Mouse (Mus musculus) frontal cortex, postnatal 25 days (tissue): ENCODE results near the gene Six2.
"Not testable (repeated sequence)": the region's sequence is repeated elsewhere in the genome, so short reads cannot be mapped to it uniquely, and the experiment has no call there.

Experiments used
- DNase-seq, 2 experiments: peaks; one replicate each; pipeline ENCODE4 v3.0.0; 2022; ENCODE audit warnings: low spot score in 2 of 2

The Six2 gene

DNA sequence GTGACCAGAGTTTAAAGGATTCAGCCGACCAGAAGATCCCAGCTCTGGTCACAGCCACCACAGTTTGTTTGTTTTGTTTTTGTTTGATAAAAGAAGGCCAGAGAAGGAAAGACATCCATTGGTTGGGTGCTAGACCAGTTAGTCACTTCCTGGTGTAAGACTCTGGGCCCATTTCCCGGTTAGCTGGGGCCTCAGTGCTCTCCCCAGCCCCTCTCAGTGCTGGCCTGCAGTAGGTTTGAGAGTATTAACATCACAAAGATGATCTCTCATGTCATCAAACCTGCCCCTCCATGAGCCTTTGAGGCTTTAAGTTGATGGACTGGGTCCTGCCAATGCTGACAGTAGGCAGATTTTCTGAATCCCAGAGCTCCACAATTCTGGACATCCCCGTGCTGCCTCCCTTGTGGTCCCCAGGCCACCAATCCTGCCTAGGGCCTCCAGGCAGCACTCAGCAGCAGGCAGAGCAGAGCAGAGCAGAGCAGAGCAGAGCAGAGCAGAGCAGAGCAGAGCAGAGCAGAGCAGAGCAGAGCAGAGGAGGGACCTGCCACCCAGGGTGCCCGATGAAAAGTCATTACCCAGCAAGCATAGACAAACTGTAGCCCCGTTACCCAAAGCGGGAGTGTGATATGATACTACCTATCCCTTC lies 2.4 kb upstream of the Six2 start:
- DNase-seq, result no peak

DNA sequence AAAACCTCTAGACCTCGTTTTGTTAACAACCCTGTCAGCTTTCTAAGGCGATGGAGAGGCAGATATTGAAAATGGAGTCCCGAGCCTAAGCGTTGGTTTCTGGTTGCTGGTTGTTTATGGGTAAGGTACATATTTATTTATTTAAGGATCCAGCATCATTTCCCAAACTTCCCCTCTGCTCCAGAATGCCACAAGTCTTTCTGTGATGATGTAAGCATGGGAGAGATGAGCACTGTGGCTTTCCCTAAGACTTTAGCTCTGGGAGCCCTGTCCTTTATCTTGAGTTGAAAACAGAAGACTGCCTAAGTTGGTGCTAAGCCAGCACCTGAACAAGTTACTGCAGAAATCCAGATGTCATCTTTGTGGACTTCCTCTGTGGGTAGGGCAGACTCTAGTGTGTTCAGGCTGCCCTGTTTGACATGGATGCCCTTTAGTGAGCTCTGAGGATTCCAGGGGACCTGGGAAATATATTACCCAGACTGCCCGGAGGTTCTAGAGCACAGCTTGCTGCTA lies 1.8 kb upstream of the Six2 start:
- no peak for DNase-seq

GRCm38 (mm10) chr17:85688911-85689806 lies 1.1 kb upstream of the Six2 start:
- no peak for DNase-seq

- DNase-seq, result no peak
Observed at GRCm38 (mm10) chr17:85687421-85688235, 446 bp downstream of the Six2 start.

GRCm38 (mm10) chr17:85686476-85687420 lies 1.3 kb downstream of the Six2 start:
- DNase-seq, result no peak

DNA sequence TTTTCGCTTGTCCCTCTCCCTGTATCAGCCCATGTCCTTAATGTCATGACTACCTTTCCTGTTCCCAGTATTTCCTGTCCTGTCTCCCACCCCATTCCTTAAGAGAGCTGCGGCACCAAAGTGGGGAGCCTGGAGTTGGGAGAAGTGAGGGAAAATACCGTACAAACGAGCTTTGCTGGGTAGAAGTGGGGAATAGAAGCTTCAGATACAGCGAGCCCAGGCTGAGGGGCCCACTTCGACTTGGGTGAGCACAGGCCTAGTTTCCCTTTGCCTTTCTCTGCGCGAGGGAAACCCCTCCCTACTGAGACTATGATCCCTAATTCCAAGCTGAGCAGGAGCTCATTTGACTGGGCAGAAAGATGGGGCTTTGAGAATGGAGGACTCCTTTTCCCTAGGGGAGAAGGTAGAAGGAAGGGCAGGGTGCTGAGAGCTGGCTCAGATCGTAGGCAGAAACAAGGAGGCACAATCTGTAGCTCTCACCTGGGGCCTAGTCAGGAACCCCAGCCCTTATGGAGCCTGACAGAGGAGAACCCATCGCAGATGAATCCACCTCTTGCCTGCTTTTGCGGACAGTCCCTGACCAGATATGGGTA lies 2.3 kb downstream of the Six2 start:
- DNase-seq, result no peak

- DNase-seq, result no peak
Observed at GRCm38 (mm10) chr17:85684841-85685688, 3.0 kb downstream of the Six2 start.

DNA sequence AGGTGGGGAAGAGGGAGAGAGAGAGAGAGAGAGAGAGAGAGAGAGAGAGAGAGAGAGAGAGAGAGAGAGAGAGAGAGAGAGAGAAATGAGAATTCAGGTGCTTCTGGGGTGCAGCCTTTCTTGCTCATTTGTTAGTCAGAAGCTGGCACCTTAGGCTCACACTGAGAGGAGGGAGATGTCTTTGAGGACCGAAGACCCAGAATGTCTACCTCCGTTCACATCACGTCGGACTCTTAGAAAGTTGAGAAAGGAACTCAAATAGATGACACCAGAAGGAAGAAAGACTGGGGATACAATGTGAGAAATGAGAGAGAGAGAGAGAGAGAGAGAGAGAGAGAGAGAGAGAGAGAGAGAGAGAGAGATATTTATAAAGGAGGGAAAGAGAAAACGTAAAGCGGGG lies 3.6 kb downstream of the Six2 start:
- DNase-seq, result not testable (repeated sequence)

GRCm38 (mm10) chr17:85683984-85684307 lies 4.1 kb downstream of the Six2 start:
- no peak for DNase-seq

GRCm38 (mm10) chr17:85683111-85683983 lies 4.7 kb downstream of the Six2 start:
- no peak for DNase-seq

DNA sequence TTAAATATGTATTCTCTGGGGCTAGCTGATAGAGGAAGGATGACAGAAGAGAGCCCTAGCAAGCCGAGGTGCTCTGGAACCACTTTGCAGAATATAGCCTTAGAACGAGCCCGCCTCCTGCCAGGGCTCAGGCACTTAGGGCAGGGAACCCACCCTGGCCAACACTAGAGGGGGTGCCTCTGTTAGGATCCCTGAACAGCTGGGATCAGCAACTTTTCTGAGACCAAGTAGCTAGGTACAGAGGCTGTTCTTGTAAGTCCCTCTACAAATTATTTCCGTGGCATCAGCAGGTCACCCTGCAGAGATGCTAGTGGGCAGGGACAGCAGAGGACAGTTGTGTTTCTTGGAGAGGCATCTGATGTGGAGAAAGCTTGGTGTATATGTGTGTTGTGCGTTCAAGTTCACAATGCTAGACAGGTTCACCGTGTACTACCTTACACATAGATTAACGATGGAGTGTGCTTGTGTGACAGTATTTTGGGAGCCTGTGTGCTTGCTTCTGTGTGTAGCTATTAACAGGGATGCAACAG lies 5.8 kb downstream of the Six2 start:
- DNase-seq, result no peak

GRCm38 (mm10) chr17:85681741-85682140 lies 6.3 kb downstream of the Six2 start:
- DNase-seq, result no peak

DNA sequence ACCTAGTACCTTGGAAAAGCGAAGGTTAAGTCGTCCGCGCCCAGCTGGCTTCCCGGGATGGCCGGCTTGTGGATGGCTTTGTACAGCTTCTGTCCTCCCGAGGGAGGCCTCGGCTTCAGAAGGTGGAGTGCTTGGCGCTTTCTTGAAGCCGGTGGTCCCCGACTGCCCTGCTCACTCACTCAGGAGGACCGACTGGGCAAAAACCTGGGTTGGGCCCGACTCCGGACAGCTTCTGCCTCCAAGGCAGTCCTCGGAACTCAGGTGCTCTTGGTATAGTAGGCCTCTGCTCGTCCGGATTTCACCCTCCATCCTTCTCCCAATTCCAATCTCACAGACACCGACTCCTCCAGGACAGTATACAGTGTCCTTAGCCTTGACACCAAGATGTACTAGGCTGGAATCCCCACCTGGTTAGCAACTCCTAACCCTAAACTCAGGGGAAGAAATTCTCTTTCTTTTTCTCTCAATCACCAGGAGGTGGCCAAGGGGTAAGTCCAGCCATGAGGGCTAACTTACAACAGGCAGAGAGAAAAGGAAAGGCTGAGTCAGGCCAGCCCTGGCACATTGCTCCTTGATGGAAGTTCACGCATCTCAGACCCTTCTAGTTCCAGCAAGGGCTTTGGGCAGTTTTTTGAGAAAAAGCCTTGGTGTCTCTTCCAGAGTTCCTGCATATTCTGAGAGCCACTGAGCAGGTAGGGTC lies 7.1 kb downstream of the Six2 start:
- DNase-seq, result no peak

DNA sequence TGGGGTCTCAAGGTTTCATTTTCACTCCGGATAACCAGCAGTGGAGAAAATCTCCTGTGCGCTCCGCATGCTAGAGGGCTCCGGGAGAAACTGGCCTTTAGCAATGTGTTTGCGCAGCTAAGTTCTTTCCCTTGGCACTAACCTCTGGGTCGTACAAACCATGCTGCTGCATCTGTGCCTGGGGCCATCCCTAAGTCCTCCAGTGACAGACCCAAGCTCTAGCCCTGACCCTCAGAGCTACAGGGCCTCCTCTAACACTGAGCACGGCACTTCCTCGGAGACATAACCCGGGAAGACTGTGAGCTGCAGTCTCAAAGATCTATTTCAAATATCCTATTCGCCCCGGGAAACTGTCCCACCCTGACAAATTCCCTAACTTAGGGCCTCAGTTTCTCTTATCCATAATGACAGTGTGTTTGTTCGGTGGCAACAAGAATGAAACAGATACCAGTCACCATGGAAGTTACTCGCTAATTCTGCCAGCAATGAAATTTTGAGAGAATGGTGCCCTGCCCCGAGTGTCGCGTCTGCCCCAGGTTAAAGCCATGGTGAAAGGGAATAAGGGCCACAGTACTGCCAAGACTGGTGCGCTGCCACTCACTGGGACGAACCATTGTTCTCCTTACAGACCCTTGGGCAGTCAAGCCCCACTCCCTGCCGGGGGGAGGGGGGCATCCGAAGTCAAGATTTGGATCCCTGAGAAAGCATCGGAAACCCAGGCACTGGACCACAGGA lies 7.8 kb downstream of the Six2 start:
- DNase-seq, result no peak

DNA sequence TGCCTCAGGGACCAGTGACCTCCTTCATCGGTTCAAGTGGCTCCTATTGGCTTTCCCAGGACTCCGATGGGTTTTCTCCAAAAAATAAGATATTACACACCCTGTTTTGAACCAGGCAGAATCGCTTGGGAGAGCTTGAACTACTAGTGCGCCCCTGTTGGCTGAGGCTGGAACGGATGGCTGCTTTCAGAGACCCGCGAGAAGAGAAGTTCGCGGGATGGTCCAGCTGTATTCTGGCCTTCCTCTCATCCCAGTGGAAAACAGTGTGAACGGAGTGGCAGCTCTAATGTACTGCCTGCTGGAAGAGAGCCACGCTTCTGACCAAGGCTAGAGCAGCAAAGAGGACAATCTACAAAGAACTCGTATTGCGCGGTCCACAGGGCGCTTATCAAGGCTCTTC lies 8.4 kb downstream of the Six2 start:
- DNase-seq, result no peak

DNA sequence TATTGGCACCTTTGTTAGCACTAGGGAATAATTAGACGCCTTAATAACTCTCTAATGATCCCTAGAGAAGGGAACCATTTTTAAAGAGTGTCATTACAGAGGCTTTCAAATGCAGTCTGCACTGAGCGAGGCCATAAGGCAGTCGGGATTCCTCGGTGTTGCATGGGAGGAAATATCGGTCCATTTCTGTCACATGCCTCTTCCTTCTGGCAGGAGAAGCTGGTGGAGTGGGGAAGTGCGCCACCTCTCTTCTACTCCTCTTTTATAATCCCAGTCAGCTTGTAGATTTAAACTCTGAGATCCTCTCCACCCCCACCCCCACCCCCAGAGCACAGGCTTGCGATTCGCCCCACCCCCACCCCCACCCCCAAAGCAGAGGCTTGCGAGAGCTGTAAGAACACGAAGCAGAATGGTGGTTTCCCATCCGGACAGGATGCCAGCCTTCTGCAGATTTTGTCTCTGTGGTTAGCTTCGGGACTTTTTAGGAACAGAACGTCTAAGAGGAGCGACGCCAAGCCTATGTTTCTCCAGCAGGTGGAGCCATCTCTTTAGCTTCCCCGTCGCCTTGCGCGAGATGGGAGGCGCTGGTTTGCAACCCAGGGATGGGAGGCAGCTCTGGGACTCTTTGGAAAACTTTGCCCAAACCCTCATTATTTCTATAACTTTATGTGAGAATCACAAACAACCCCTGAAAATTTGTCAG lies 23.3 kb downstream of the Six2 start:
- peak in 1 of 2 experiments; percentile 46 for DNase-seq

DNA sequence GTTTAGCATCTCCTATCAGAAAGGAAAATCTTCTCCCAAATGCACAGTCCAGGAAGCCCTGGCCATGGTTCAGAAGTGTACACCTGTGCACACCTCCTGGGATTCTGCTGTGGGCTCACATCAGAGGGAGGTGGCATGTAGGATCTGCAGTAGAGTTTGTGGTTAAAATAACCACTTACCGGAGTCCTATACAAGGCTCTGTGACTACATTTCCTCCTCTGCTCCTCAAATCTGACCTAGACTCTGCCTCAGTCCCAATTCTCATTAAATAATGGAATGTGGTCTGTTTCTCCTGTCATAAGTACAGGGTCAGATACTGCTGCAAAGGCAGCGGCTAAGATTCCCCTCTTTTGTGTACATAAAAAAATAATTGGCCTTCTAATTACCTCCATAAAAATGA lies 23.9 kb downstream of the Six2 start:
- no peak for DNase-seq
